Mouse (Mus musculus) CH12.LX (cell line): ENCODE measurements around the gene Dpp3. TPM values are rescaled to one million over a fixed set of nuclear protein-coding genes. Genes with fewer than 3 reads are reported as not detected.

Source experiments
- DNase-seq: peaks from one replicate; pipeline ENCODE4 v3.0.0-alpha.2; 2013; ENCODE audit errors: extremely low read depth
- H3K27ac ChIP-seq: 2 replicates; pipeline ENCODE4 v1.5.1; 2012; ENCODE audit warnings: low read depth, mild to moderate bottlenecking, control low read depth, moderate library complexity; ENCODE audit not compliant: insufficient read depth
- H3K27me3 ChIP-seq: replicated peaks from 2 replicates; pipeline ENCODE3; 2012; ENCODE audit warnings: inconsistent platforms
- H3K36me3 ChIP-seq, 2 experiments: replicated peaks in 1 of 2; 2 replicates each; pipeline versions ENCODE3 to v1.6.1; 2012; ENCODE audit warnings: inconsistent platforms in 1 of 2, low read length in 1 of 2, mild to moderate bottlenecking in 1 of 2, mixed read lengths in 1 of 2, moderate library complexity in 1 of 2; ENCODE audit not compliant: control insufficient read depth in 1 of 2, insufficient read depth in 1 of 2
- H3K4me1 ChIP-seq, 2 experiments: 2 replicates each; pipeline ENCODE4 v1.6.1; 2012; ENCODE audit warnings: inconsistent platforms in 1 of 2, moderate library complexity in 1 of 2; ENCODE audit not compliant: insufficient read depth in 2 of 2, control insufficient read depth in 1 of 2
- H3K4me2 ChIP-seq: 2 replicates; pipeline ENCODE4 v1.6.1; 2012; ENCODE audit warnings: low read depth, mild to moderate bottlenecking, control low read depth; ENCODE audit not compliant: poor library complexity, insufficient read depth, severe bottlenecking
- H3K4me3 ChIP-seq, 3 experiments: fragments of 150-350 bp in 1 of 3; sonication (generic) in 1 of 3; replicated peaks in 1 of 3; 2 replicates each; pipeline versions ENCODE3 to v1.5.1; 2011 to 2012; ENCODE audit warnings: low read depth in 2 of 3, low read length in 2 of 3, mild to moderate bottlenecking in 2 of 3, moderate library complexity in 2 of 3, control low read depth in 1 of 3, improper control_type of control experiment in 1 of 3, inconsistent platforms in 1 of 3, mixed read lengths in 1 of 3; ENCODE audit not compliant: poor library complexity in 1 of 3
- H3K79me2 ChIP-seq: replicated peaks from 2 replicates; pipeline ENCODE4 v1.6.1; 2012; ENCODE audit warnings: mild to moderate bottlenecking, moderate library complexity; ENCODE audit not compliant: control insufficient read depth, poor library complexity, insufficient read depth, severe bottlenecking; ENCODE audit errors: extremely low read depth
- H3K9ac ChIP-seq: 2 replicates; pipeline ENCODE4 v1.6.1; 2012; ENCODE audit warnings: low read depth, mild to moderate bottlenecking, control low read depth, moderate library complexity; ENCODE audit not compliant: insufficient read depth
- H3K9me3 ChIP-seq: replicated peaks from 2 replicates; pipeline ENCODE3; 2012; ENCODE audit warnings: low read length, inconsistent platforms, mixed read lengths
- BHLHE40 ChIP-seq: IDR thresholded peaks from 2 replicates; pipeline ENCODE4 v1.6.1; 2011; ENCODE audit warnings: mild to moderate bottlenecking, low read depth, low read length, improper control_type of control experiment
- CHD2 ChIP-seq: IDR thresholded peaks from 2 replicates; pipeline ENCODE4 v1.6.1; 2011; ENCODE audit warnings: low read length, improper control_type of control experiment
- CTCF ChIP-seq, 2 experiments: IDR thresholded peaks in 1 of 2; conservative IDR thresholded peaks in 1 of 2; 2 replicates each; pipeline ENCODE4 v1.5.1; 2011 to 2012; ENCODE audit warnings: low read depth in 2 of 2, low read length in 2 of 2, improper control_type of control experiment in 1 of 2, inconsistent platforms in 1 of 2, mild to moderate bottlenecking in 1 of 2, moderate library complexity in 1 of 2
- E2F4 ChIP-seq: IDR thresholded peaks from 2 replicates; pipeline ENCODE4 v1.6.1; 2011; ENCODE audit warnings: low read depth, low read length, improper control_type of control experiment; ENCODE audit not compliant: insufficient replicate concordance
- EP300 ChIP-seq: IDR thresholded peaks from 2 replicates; pipeline ENCODE4 v1.6.1; 2011; ENCODE audit warnings: low read length, improper control_type of control experiment
- ETS1 ChIP-seq: conservative IDR thresholded peaks from 2 replicates; pipeline ENCODE4 v1.6.1; 2012; ENCODE audit warnings: low read depth, mild to moderate bottlenecking, inconsistent platforms, low read length, improper control_type of control experiment, moderate library complexity
- GABPA ChIP-seq: IDR thresholded peaks from 2 replicates; pipeline ENCODE4 v1.6.1; 2012; ENCODE audit warnings: low read depth, low read length, improper control_type of control experiment, inconsistent platforms; ENCODE audit not compliant: insufficient replicate concordance
- HCFC1 ChIP-seq: IDR thresholded peaks from 2 replicates; pipeline ENCODE4 v1.6.1; 2012; ENCODE audit warnings: low read depth, mild to moderate bottlenecking, inconsistent platforms, low read length, improper control_type of control experiment
- JUN ChIP-seq: IDR thresholded peaks from 2 replicates; pipeline ENCODE4 v1.6.1; 2011; ENCODE audit warnings: low read depth, mild to moderate bottlenecking, low read length, improper control_type of control experiment, moderate library complexity; ENCODE audit not compliant: insufficient read depth
- JUND ChIP-seq: conservative IDR thresholded peaks from 2 replicates; pipeline ENCODE4 v1.6.1; 2011; ENCODE audit warnings: low read depth, low read length, improper control_type of control experiment
- KAT2A ChIP-seq: IDR thresholded peaks from 2 replicates; pipeline ENCODE4 v1.6.1; 2012; ENCODE audit warnings: low read length, improper control_type of control experiment, inconsistent platforms; ENCODE audit not compliant: insufficient replicate concordance
- MAFK ChIP-seq: IDR thresholded peaks from 2 replicates; pipeline ENCODE4 v1.6.1; 2011; ENCODE audit warnings: low read length, improper control_type of control experiment; ENCODE audit not compliant: insufficient replicate concordance
- MAX ChIP-seq: IDR thresholded peaks from 2 replicates; pipeline ENCODE4 v1.6.1; 2011; ENCODE audit warnings: low read length, improper control_type of control experiment
- MAZ ChIP-seq: IDR thresholded peaks from 2 replicates; pipeline ENCODE4 v1.6.1; 2012; ENCODE audit warnings: low read depth, mild to moderate bottlenecking, inconsistent platforms, low read length, improper control_type of control experiment, moderate library complexity
- MEF2A ChIP-seq: IDR thresholded peaks from 2 replicates; pipeline ENCODE4 v1.6.1; 2014; ENCODE audit warnings: low read depth, mild to moderate bottlenecking, inconsistent platforms, low read length, improper control_type of control experiment, borderline replicate concordance
- NELFE ChIP-seq: IDR thresholded peaks from 2 replicates; pipeline ENCODE4 v1.6.1; 2011; ENCODE audit warnings: low read depth, low read length, improper control_type of control experiment
- NRF1 ChIP-seq: IDR thresholded peaks from 2 replicates; pipeline ENCODE4 v1.6.1; 2014; ENCODE audit warnings: low read depth, mild to moderate bottlenecking, inconsistent platforms, low read length, improper control_type of control experiment, moderate library complexity
- POLR2A ChIP-seq: IDR thresholded peaks from 2 replicates; pipeline ENCODE4 v1.6.1; 2011; ENCODE audit warnings: low read depth, mild to moderate bottlenecking, improper control_type of control experiment, low read length
- RAD21 ChIP-seq: IDR thresholded peaks from 2 replicates; pipeline ENCODE4 v1.6.1; 2011; ENCODE audit warnings: low read depth, mild to moderate bottlenecking, low read length, improper control_type of control experiment, moderate library complexity
- TBP ChIP-seq: conservative IDR thresholded peaks from 2 replicates; pipeline ENCODE4 v1.6.1; 2011; ENCODE audit warnings: low read depth, low read length, improper control_type of control experiment
- UBTF ChIP-seq: IDR thresholded peaks from 2 replicates; pipeline ENCODE4 v1.6.1; 2012; ENCODE audit warnings: low read depth, mild to moderate bottlenecking, inconsistent platforms, low read length, improper control_type of control experiment, moderate library complexity
- USF2 ChIP-seq: conservative IDR thresholded peaks from 2 replicates; pipeline ENCODE4 v1.6.1; 2011; ENCODE audit warnings: low read depth, low read length, improper control_type of control experiment
- ZC3H11A ChIP-seq: IDR thresholded peaks from 2 replicates; pipeline ENCODE4 v1.6.1; 2012; ENCODE audit warnings: low read depth, mild to moderate bottlenecking, inconsistent platforms, low read length, improper control_type of control experiment
- ZKSCAN1 ChIP-seq: IDR thresholded peaks from 2 replicates; pipeline ENCODE4 v1.6.1; 2012; ENCODE audit warnings: low read depth, inconsistent platforms, low read length, improper control_type of control experiment, borderline replicate concordance
- ZMIZ1 ChIP-seq: IDR thresholded peaks from 2 replicates; pipeline ENCODE4 v1.6.1; 2012; ENCODE audit warnings: low read depth, mild to moderate bottlenecking, inconsistent platforms, low read length, improper control_type of control experiment
- ZNF384 ChIP-seq: IDR thresholded peaks from 2 replicates; pipeline ENCODE4 v1.6.1; 2012; ENCODE audit warnings: low read depth, low read length, improper control_type of control experiment, inconsistent platforms
- dilution Hi-C: fragments of 300-500 bp; cut with MboI; formaldehyde crosslinking; loops from 2 replicates; pipeline ENCODE4 v1.14.3; 2020; ENCODE audit warnings: low sequenced_read_pairs; ENCODE audit not compliant: extremely low pct_unique_long_range_greater_than_20kb, extremely low pct_ligation_motif_present
- in situ Hi-C: fragments of 300-500 bp; cut with MboI; formaldehyde crosslinking; loops from 3 replicates; pipeline ENCODE4 v1.14.3; 2019; ENCODE audit warnings: low sequenced_read_pairs, low pct_ligation_motif_present, low pct_unique_long_range_greater_than_20kb, mixed read lengths
- polyA plus RNA-seq: library from polyadenylated mRNA; unstranded; fragments of >175 nt; gene quantifications from 2 replicates; pipeline ENCODE4 v1.2.1, GENCODE M21; 2012; ENCODE audit warnings: low read depth; ENCODE audit not compliant: insufficient read length
- total RNA-seq, 2 experiments: library from RNA; depleted of rRNA; stranded (reverse); fragments of 300-350 nt in 1 of 2; fragments of >200 nt in 1 of 2; gene quantifications; 2 replicates each; pipeline ENCODE4 v1.2.3; 2012 to 2014

Dpp3 gene
- total and polyA plus RNA-seq, 3 experiments = 79.6 to 100.0 (median 89.7) TPM

GRCm38 (mm10) chr19:4915924-4916603, 12.0 kb downstream of the Dpp3 start:
- H3K9me3 ChIP-seq = no peaks in the 10 kb centered on the region
- no peaks in the 10 kb centered on the region for H3K27me3 ChIP-seq
- H3K4me1 ChIP-seq = no peaks in the 10 kb centered on the region
- no peak overlapping the region for H3K9ac ChIP-seq
- TF ChIP-seq CHD2 (no peak), EP300 (no peak), UBTF (no peak), HCFC1 (no peak), MEF2A (no peak), NELFE (no peak), NRF1 (no peak)
- TF ChIP-seq, all 38 proteins: peak for 0
- no peak for DNase-seq
- Histone ChIP-seq H3K36me3 (peaks cover 78 to 96% of the 10 kb centered on the region in 2 experiments), H3K79me2 (no peaks in the 10 kb centered on the region), H3K27ac (no peak overlapping the region), H3K4me2 (no peak overlapping the region), H3K4me3 (no peak overlapping the region)
- dilution Hi-C loops (no loop called here), in situ Hi-C loops (no loop called here)

GRCm38 (mm10) chr19:4909376-4909775, 18.7 kb downstream of the Dpp3 start:
- H3K4me1 ChIP-seq = peaks cover 0 to 6% of the 10 kb centered on the region in 2 experiments; a peak in 2 of 4 replicates
- no peak overlapping the region for H3K4me3 ChIP-seq
- H3K36me3 ChIP-seq = peaks cover 56 to 75% of the 10 kb centered on the region in 2 experiments
- no peaks in the 10 kb centered on the region for H3K27me3 ChIP-seq
- no peaks in the 10 kb centered on the region for H3K9me3 ChIP-seq
- H3K4me2 ChIP-seq = no peak overlapping the region
- dilution Hi-C loops (no loop called here), in situ Hi-C loops (no loop called here)
- H3K27ac ChIP-seq = no peak overlapping the region
- H3K9ac ChIP-seq = no peak overlapping the region
- TF ChIP-seq KAT2A = no peak
- TF ChIP-seq ZKSCAN1 = no peak
- no peak for TF ChIP-seq JUND
- TF ChIP-seq HCFC1 = no peak
- TF ChIP-seq E2F4 = no peak
- no peak for TF ChIP-seq ZMIZ1
- TF ChIP-seq TBP = no peak
- DNase-seq = no peak
- no peaks in the 10 kb centered on the region for H3K79me2 ChIP-seq

- Histone ChIP-seq H3K9ac (no peak overlapping the region), H3K9me3 (no peaks in the 10 kb centered on the region), H3K27ac (no peak overlapping the region), H3K4me1 (peaks cover 0 to 6% of the 10 kb centered on the region in 2 experiments; a peak in 2 of 4 replicates), H3K36me3 (peaks cover 43 to 70% of the 10 kb centered on the region in 2 experiments), H3K79me2 (no peaks in the 10 kb centered on the region), H3K27me3 (no peaks in the 10 kb centered on the region), H3K4me3 (no peak overlapping the region), H3K4me2 (no peak overlapping the region)
- in situ Hi-C loops = no loop called here
- dilution Hi-C loops = no loop called here
- peak; percentile 41 for DNase-seq
- no peak for TF ChIP-seq ETS1
- TF ChIP-seq MAX = no peak
- TF ChIP-seq ZNF384 = no peak
- no peak for TF ChIP-seq POLR2A
- TF ChIP-seq CTCF (conservative IDR thresholded peaks at IDR 0.05 in 1 of 2, IDR thresholded peaks at IDR 0.05 in 1 of 2; ENCODE audit: low read depth in 2 of 2, low read length in 2 of 2) = peak; percentile 37 to 65; a peak in 3 of 4 replicates
- no peak for TF ChIP-seq BHLHE40
- no peak for TF ChIP-seq USF2
- no peak for TF ChIP-seq JUN
- peak; percentile 40 for TF ChIP-seq RAD21
- no peak for TF ChIP-seq UBTF
- no peak for TF ChIP-seq E2F4
- no peak for TF ChIP-seq MAZ
- TF ChIP-seq MAFK = no peak
- no peak for TF ChIP-seq GABPA
- no peak for TF ChIP-seq ZC3H11A
Measured at GRCm38 (mm10) chr19:4908107-4908506, 20.0 kb downstream of the Dpp3 start.
